Mouse (Mus musculus) thymus, adult 18-20 months (tissue): ENCODE measurements at regions not wholly inside any gene's neighbourhood (a gene's known extent, or its start where the extent isn't known, plus 50 kb on each side); places are given as distances from the start of the nearest gene placed in this dataset.

Source experiments
- DNase-seq, 2 experiments: peaks; one replicate each; pipeline ENCODE4 v3.0.0; 2022; ENCODE audit warnings: mixed read lengths in 2 of 2

GRCm38 (mm10) chr12:54577235-54577634, 79.1 kb downstream of the Sptssa start:
- no peak for DNase-seq

GRCm38 (mm10) chr12:54576821-54577220, 79.6 kb downstream of the Sptssa start:
- no peak for DNase-seq

- no peak for DNase-seq
Observed at GRCm38 (mm10) chr12:54572866-54573265, 83.5 kb downstream of the Sptssa start.

GRCm38 (mm10) chr12:54568078-54568931, 88.1 kb downstream of the Sptssa start:
- no peak for DNase-seq

GRCm38 (mm10) chr12:54567426-54567790, 89.0 kb downstream of the Sptssa start:
- DNase-seq = no peak

- no peak for DNase-seq
Observed at GRCm38 (mm10) chr12:54566532-54567425, 89.6 kb downstream of the Sptssa start.

DNA sequence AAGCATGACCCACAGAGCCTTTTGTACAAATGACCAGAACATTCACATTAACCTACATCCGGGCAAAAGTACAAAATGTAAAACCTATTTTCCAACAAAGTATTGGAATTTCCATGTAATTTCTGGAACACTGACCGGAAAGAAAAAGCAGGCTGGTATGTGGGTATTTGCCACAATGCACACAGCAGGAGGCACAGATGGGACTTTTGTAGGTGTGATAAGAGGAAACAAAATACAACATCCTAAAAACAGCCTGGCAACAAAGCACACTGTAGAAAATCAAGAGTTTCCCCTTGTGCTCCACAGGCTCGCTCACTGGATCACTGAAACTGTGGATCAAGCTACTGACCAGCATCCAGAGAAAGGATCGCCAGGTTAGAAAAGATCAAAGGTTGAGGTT, 94.4 kb downstream of the Sptssa start:
- no peak for DNase-seq

- DNase-seq = no peak
Observed at GRCm38 (mm10) chr12:54558106-54558505, 98.3 kb downstream of the Sptssa start.

- no peak for DNase-seq
Observed at GRCm38 (mm10) chr12:54549659-54550058, 106.7 kb downstream of the Sptssa start.

DNA sequence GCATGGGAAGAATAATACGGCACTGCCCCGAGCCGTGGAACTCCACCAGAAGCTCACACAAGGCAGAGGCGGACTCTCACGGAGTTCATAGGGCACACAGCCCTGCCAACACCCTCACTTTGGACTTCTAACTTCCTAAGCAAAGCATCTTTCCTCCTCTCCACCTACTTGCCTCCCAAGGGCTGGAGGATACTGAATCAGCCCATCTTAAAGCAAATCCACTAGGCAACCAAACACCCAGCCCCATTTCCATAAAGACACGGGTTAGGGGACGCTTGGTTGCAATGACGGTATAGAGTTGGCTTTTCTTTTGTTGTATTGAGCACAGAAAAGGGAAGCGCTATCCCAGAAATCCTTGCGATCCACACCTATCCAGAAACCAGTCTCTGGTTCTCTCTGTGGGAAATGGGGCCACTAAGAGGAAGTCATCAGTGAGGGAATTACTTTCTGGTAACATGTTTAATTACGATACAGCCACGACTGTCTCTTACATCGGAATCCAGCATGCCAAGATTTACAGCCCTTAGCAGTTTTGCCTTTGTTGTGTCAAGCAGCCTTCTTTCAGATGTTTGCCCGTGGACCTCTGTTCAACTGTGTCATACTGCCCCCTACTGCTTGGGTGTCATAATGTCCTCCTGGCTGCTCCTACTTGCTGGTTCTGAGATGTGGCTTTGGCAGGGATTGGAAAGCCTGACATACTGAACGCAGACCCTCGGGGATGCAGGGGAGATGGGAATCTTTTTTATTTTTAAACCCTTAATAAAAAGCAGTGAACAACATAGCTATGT, 110.4 kb downstream of the Sptssa start:
- DNase-seq = peak; percentile 4 to 11

DNA sequence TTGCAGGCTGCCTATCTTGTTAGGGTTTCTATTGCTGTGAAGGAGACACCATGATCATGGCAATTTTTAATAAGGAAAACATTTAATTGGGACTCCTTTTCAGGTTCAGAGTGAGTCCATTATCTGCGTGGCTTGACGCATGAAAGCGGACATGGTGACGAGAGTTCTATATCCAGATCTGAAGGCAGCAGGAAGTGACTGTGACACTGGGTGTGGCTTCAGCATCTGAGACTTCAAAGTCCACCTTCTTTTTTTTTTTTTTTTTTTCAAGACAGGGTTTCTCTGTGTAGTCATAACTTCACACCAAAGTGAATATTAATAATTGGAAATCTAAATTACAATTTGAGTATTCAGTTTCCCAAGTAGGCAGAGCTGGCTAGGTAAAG, 118.1 kb downstream of the Sptssa start:
- DNase-seq = no peak

DNA sequence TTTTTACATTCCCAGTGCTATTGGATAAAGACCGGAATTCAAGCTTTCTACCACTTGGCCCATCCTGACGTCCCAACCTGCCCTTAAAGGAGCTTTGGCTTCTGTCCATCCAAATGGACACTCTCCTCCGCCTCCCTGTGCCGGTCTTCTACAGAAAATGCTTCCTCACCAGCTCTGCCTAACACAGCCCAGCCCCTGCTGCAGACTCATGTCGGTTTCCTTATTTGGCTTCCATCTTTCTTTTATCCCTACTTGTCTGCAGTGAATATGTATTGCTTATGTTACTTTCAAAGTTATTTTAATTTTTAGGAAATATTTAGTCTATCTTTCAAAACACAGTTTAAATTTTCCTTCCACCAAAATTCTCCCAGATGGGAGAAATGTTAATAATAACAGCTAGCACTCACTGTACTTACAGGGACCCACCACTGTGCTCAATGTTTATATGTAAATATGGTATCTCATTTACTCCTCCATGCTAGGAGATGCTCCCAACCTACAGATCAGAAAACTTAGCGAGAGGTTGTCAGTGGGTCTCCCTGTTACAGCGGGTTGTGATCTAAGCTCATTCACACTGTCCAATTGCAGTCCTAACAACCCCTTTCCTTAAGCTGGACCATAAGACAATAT, 118.6 kb downstream of the Sptssa start:
- DNase-seq = no peak

GRCm38 (mm10) chr12:54537022-54537421, 119.4 kb downstream of the Sptssa start:
- no peak for DNase-seq

DNA sequence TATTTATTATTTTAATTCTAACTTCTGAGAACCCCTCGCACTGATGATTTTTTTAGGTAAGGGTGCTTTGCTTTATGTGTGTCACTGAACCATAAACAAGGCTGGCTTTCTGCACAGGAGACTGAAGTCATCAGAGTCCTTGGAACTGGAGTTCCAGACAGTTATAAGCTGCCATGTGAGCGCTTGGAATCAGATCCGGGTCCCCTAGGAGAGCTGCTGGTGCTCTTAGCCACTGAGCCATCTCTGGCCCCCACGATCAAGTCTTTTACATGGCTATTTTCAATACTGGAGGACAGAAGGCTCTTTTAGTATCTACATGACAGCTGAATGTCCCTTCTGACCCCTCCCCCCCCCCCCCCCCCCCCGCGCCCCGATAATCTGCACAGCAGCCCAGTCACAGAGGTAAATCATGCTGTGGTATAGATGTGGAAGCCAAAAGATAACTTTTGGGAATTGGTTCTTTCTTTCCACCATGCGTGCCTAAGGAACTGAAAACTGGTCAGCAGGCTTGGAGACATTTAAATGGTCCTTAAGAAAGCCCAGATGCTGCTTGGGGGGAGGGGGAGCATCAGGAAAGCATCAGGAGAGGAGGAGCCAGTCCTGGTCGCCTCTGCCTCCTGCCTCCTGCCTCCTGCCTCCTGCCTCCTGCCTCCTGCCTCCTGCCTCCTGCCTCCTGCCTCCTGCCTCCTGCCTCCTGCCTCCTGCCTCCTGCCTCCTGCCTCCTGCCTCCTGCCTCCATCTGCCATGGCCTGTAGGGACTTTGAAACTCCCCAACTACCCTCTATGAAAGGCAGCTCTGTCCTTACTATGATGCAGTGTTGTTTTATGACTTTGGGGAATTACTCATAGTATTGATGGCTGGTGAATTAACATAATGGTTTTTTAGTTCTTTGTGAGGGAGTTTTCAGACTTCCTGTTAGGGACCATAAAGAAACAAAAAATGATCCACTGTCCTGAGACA, 120.5 kb downstream of the Sptssa start:
- DNase-seq = no peak

DNA sequence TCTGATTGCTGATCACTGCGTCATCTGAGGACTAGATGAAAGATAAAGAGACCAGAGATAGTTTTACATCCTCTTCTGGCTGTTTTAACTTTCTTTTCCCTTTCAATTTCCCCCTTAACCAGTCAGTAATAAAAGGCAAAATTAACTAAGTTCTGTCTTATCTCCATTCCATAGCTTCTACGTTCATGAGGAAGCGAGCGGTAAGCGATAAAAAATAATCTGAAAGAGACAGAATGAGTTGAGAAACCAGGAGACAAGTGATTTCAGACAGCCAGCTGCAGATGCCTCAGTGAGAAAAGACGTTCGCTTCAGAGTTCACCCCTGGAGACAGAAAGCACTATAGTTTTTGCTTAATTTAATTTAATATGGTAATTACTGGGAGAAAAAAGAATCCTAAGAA, 121.5 kb downstream of the Sptssa start:
- no peak for DNase-seq

- no peak for DNase-seq
Observed at GRCm38 (mm10) chr12:54533134-54533533, 123.2 kb downstream of the Sptssa start.

- DNase-seq = no peak
Observed at GRCm38 (mm10) chr12:54532062-54532461, 124.3 kb downstream of the Sptssa start.

GRCm38 (mm10) chr12:54528046-54528445, 128.3 kb downstream of the Sptssa start:
- no peak for DNase-seq

DNA sequence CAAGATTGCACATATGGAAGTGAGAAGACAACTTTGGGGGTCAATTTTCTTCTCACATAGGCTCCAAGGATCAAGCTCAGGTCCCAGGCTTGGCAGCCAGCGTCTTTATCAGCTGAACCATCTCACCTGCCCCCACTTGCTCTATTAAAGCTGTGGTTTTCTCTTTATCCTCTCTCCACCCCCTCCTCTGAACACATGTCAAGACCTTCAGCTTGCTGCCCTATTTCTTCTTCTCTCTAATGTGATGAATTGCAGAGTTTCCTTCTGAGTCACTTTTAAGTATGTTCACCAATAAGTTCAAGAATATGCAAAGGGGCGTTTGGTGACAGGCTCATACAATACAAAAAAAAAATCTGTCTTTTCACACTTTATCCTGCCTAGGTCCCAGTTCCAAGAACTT, 128.8 kb downstream of the Sptssa start:
- DNase-seq = no peak

DNA sequence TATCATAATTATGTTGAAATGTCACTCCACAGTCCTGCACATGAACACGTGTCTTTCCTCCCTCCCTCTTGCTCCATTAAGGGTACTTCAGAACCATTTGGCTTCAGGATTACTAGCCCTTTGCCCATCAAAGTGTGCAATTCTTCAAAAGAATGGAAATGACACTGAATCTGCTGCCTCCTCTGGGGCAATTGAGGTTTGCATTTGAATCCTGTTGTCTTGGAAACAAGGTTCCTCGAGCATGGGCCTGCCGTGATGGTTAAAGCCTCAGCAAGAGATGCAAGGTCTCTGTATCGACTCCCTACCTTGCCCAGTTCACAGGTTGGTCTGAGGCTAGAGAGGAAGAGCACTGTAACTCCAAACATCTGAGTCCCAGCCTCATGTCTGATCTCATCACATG, 136.0 kb downstream of the Sptssa start:
- no peak for DNase-seq

DNA sequence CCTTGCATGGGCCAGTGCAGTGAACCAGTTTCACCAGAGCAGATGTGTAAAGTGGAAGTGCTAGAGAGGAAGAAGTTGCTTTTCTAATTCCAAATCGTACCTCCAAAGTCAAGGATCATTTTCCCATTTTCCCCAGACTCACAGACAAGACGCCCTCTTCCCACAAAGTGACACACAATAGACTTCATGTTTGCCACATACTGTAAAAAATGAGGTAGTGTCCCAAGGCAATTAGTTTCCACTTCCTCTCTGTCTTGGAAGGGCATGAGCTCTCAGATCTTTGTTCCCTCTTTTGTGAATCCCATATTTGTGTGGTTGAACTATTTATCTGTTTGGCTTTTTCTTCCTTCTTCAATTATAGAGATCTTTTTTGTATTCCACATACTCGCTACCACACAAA, 137.0 kb downstream of the Sptssa start:
- DNase-seq = no peak
